Mouse (Mus musculus) small intestine, adult 2 months (tissue): Measurements from ENCODE around the gene Camta1. TPM values are rescaled to one million over a fixed set of nuclear protein-coding genes. Genes with fewer than 3 reads are reported as not detected.

ENCODE experiments used
- H3K27ac ChIP-seq: fragments of 200-500 bp; 2 replicates; pipeline ENCODE4 v1.5.1; 2012; ENCODE audit warnings: low read depth, low read length, control low read depth, inconsistent platforms; ENCODE audit not compliant: insufficient read depth
- H3K27me3 ChIP-seq: fragments of 200-500 bp; 2 replicates; pipeline ENCODE4 v1.6.1; 2012; ENCODE audit warnings: mild to moderate bottlenecking, moderate library complexity, low read length, inconsistent platforms; ENCODE audit not compliant: control insufficient read depth, insufficient read depth
- H3K36me3 ChIP-seq: fragments of 200-500 bp; 2 replicates; pipeline ENCODE4 v1.6.1; 2012; ENCODE audit warnings: mild to moderate bottlenecking, low read length, control low read depth, inconsistent platforms; ENCODE audit not compliant: control insufficient read depth, insufficient read depth
- H3K4me1 ChIP-seq: fragments of 200-500 bp; 2 replicates; pipeline ENCODE4 v1.6.1; 2012; ENCODE audit warnings: low read length, inconsistent platforms, mixed read lengths; ENCODE audit not compliant: control insufficient read depth, insufficient read depth, insufficient read length
- H3K4me3 ChIP-seq: fragments of 200-500 bp; 2 replicates; pipeline ENCODE4 v1.5.1; 2012; ENCODE audit warnings: low read depth, mild to moderate bottlenecking, control low read depth, inconsistent platforms, low read length, moderate library complexity
- CTCF ChIP-seq: fragments of 200-500 bp; IDR thresholded peaks from 2 replicates; pipeline ENCODE4 v1.5.1; 2012; ENCODE audit warnings: low read depth, mild to moderate bottlenecking, control low read depth, inconsistent platforms, low read length, moderate library complexity, mixed read lengths; ENCODE audit not compliant: insufficient replicate concordance, insufficient read length; ENCODE audit errors: extremely low read depth
- POLR2A ChIP-seq: fragments of 200-500 bp; IDR thresholded peaks from 2 replicates; pipeline ENCODE4 v1.6.1; 2012; ENCODE audit warnings: low read depth, mild to moderate bottlenecking, control low read depth, inconsistent platforms, low read length, moderate library complexity
- WGBS: fragments of 180-500 bp; shearing (Covaris S2); methylation state at CpG from one replicate; pipeline ENCODE4 v1.1.7; 2018; 5-methylcytosine and 5-hydroxymethylcytosine counted together
- polyA plus RNA-seq: library from polyadenylated mRNA; depleted of rRNA; stranded (reverse); fragments of >200 nt; gene quantifications from 2 replicates; pipeline ENCODE4 v1.2.3, GENCODE M21; 2012

Gene Camta1
- polyA plus RNA-seq, 1 experiment: 2.2 TPM

- TF ChIP-seq POLR2A (no peak), CTCF (no peak)
- H3K27me3 ChIP-seq: no peaks in the 10 kb centered on the region
- H3K36me3 ChIP-seq: no peaks in the 10 kb centered on the region
- no peak overlapping the region for H3K4me3 ChIP-seq
- no peak overlapping the region for H3K27ac ChIP-seq
- 64% methylated on average over 5 of the region's 5 CpGs for WGBS
- no peaks in the 10 kb centered on the region for H3K4me1 ChIP-seq
Measured at GRCm38 (mm10) chr4:151738280-151738679, 123.4 kb downstream of the Camta1 start.

DNA sequence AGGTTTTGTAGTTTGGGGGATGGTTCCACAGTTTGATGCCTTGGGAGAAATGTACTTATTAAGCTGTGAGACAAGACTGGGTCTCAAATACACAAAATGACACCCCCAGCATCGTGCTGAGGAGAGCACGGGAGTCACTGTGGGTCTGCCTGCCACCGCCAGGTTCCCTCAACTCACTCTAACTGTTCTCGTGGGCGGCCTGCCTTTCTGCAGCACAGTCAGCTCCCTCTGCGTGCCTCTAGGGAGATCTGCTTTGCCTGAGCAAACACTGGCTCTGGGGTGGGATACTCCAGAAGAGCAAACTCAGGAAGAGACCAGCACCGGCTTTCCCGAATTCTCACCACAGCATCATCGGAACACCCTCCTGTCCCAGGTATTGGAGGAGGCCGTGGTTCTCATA is 129.0 kb downstream of the Camta1 start:
- 49% methylated on average over 10 of the region's 10 CpGs for WGBS

GRCm38 (mm10) chr4:151730037-151730759 is 131.5 kb downstream of the Camta1 start:
- Histone ChIP-seq H3K27me3 (no peaks in the 10 kb centered on the region), H3K36me3 (no peaks in the 10 kb centered on the region), H3K4me3 (no peak overlapping the region), H3K27ac (no peak overlapping the region), H3K4me1 (no peaks in the 10 kb centered on the region)
- WGBS: 61% methylated on average over 4 of the region's 4 CpGs
- no peak for TF ChIP-seq CTCF
- TF ChIP-seq POLR2A: no peak

More for the DNA sequence above, 129.0 kb downstream of the Camta1 start:
- H3K36me3 ChIP-seq: no peaks in the 10 kb centered on the region
- H3K27me3 ChIP-seq: no peaks in the 10 kb centered on the region
- H3K27ac ChIP-seq: no peak overlapping the region
- no peaks in the 10 kb centered on the region for H3K4me1 ChIP-seq
- no peak overlapping the region for H3K4me3 ChIP-seq
- TF ChIP-seq POLR2A (no peak), CTCF (no peak)

- Histone ChIP-seq H3K27me3 (no peaks in the 10 kb centered on the region), H3K4me3 (no peak overlapping the region), H3K27ac (no peak overlapping the region), H3K4me1 (no peaks in the 10 kb centered on the region), H3K36me3 (no peaks in the 10 kb centered on the region)
- TF ChIP-seq CTCF (no peak), POLR2A (no peak)
- 70% methylated on average over 4 of the region's 4 CpGs for WGBS
Measured at GRCm38 (mm10) chr4:151729116-151729515, 132.6 kb downstream of the Camta1 start.

DNA sequence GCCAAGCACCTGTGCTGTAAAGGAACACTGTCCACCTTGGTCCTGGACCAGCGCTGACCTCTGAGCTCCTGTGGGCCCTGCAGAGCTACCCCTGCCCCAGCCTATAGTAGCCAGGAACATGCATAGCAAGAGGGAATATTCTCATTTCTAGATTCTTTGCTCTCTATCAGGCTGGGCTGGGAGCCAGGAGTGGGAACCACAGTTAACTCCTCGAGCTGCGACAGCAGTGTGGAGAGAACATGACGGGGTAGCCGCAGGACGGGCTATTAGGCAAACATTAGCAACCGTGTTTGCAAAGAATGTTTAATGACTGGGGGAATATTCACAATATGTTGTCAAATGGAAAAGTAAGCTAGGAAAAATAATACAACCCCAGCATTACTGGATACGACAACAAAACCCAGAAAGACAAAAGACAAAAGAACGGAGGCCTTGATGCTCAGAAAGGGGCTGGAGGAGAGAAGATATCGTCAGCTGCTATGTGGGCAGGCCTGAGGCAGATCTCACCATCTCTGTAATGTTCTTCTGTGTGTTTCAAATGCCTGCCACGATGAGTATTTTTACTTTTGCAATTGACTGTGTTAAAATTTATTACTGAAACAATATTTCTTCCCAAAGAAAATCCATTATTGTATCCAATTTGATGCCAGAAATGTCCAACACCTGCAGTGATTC is 133.1 kb downstream of the Camta1 start:
- WGBS: 70% methylated on average over 11 of the region's 11 CpGs
- H3K4me3 ChIP-seq: no peak overlapping the region
- H3K4me1 ChIP-seq: no peaks in the 10 kb centered on the region
- no peaks in the 10 kb centered on the region for H3K27me3 ChIP-seq
- no peak for TF ChIP-seq POLR2A
- TF ChIP-seq CTCF: no peak
- H3K27ac ChIP-seq: no peak overlapping the region
- no peaks in the 10 kb centered on the region for H3K36me3 ChIP-seq

- no peaks in the 10 kb centered on the region for H3K27me3 ChIP-seq
- H3K4me3 ChIP-seq: no peak overlapping the region
- no peaks in the 10 kb centered on the region for H3K36me3 ChIP-seq
- H3K4me1 ChIP-seq: no peaks in the 10 kb centered on the region
- TF ChIP-seq POLR2A: no peak
- no peak for TF ChIP-seq CTCF
- H3K27ac ChIP-seq: no peak overlapping the region
- 43% methylated on average over 2 of the region's 2 CpGs for WGBS
Measured at GRCm38 (mm10) chr4:151726396-151726795, 135.3 kb downstream of the Camta1 start.

- TF ChIP-seq POLR2A: no peak
- TF ChIP-seq CTCF: no peak
- H3K36me3 ChIP-seq: no peaks in the 10 kb centered on the region
- no peak overlapping the region for H3K27ac ChIP-seq
- no peak overlapping the region for H3K4me3 ChIP-seq
- no peaks in the 10 kb centered on the region for H3K4me1 ChIP-seq
- no peaks in the 10 kb centered on the region for H3K27me3 ChIP-seq
Measured at GRCm38 (mm10) chr4:151724897-151725296, 136.8 kb downstream of the Camta1 start.
